Mouse (Mus musculus) skeletal muscle tissue, adult 2 months (tissue): ENCODE measurements around the gene Notch2.
A peak's percentile ranks its signal among the peaks of the same experiment; 100 is the strongest.
"Not testable (repeated sequence)": the region's sequence is repeated elsewhere in the genome, so short reads cannot be mapped to it uniquely, and the experiment has no call there.

ENCODE experiments used
- DNase-seq: peaks from one replicate; pipeline ENCODE4 v3.0.0-alpha.2; 2012; ENCODE audit warnings: low read depth, low spot score

The Notch2 gene

DNA sequence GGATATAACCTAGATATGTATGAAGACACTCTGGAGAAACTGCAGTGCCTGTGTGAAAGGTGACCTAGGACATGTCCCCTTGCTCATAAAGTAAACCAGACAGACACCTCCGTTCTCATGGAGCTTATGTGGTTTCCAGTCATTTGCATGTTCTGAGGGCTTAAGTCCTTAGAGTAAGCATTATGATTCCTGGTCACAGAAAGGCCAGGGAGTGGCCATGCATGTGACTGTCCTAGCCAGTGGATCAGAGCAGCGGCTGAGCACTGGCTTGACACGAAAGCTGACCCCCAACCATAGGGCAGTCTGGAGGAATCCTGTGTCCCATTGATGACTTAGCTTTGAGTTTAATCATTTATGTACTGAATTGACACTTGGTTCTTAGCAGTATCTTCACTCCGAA lies 14.7 kb downstream of the Notch2 start:
- DNase-seq = no peak

DNA sequence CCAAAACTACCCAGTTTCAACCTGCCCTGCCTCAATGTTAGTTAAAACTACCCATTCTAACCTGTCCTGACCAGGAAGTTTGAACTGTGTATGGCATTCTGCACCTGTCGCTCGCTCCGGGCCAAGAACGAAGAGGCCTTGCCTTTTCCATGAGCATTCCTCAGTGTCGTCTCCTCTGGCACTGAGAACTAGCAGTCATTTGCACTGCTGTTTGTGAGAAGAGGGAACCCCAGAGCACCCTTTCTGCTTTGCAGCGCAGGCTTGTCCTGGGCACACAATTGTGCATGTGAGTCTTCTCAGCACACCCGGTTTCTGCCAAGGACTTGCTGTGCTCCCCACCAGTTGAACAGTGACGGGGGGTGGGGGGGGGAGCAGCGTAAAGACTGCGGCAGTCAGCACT lies 15.6 kb downstream of the Notch2 start:
- no peak for DNase-seq

DNA sequence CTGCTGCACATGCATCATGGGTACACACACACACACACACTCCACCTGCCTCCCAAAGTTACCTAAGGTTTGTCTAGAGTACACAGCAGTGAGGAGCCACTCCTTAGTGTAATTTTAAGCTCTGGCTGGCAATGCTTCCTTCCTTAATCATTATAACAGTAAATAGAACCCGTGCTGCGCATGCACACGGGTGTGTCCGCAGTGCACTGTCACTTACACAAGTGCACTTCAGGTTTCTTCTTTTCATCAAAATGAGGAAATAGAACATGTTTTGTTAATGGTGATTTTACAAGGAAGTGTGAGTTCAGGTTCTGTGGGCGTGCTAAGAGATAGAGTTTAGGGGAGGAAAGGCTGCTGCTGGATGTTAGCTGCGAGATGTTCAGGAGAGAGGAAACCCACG lies 17.8 kb downstream of the Notch2 start:
- no peak for DNase-seq

DNA sequence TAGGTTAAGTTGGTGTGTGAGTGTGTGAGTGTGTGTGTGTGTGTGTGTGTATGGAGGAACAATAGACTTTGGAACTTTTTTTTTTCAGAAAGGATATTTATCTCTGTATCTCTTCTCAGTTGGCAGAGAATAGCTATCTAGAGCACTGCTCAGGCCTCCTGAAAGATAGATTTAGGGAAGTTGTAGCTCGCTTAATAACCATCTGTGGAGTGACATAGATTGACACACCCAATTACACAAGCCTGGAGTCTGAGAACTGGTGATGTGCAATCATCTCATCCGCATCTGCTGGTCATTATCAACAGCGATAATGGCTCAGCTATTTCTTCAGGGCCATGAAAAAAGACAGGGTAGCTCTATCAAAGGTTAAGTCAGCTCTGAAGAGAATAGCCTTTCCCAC lies 18.9 kb downstream of the Notch2 start:
- DNase-seq = no peak

DNA sequence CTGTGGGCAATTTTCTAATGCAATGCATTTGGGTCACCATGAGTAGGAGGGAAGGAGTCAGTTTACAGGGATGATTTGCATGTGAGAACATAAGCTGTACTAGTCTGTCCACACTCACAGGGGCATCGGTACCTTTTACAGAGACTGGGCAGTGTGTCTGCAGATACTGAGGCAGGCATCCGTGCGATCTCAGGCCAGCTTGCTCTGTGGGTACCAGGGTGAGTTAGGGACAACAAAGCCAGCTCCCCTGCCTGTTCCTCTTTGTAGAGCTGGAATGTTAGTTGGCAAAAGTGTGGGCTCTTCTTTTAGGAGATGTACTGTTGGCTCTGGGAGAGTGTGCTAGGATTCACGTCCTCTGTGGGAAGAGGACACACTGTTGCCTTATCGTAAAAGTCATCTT lies 19.6 kb downstream of the Notch2 start:
- DNase-seq = no peak

DNA sequence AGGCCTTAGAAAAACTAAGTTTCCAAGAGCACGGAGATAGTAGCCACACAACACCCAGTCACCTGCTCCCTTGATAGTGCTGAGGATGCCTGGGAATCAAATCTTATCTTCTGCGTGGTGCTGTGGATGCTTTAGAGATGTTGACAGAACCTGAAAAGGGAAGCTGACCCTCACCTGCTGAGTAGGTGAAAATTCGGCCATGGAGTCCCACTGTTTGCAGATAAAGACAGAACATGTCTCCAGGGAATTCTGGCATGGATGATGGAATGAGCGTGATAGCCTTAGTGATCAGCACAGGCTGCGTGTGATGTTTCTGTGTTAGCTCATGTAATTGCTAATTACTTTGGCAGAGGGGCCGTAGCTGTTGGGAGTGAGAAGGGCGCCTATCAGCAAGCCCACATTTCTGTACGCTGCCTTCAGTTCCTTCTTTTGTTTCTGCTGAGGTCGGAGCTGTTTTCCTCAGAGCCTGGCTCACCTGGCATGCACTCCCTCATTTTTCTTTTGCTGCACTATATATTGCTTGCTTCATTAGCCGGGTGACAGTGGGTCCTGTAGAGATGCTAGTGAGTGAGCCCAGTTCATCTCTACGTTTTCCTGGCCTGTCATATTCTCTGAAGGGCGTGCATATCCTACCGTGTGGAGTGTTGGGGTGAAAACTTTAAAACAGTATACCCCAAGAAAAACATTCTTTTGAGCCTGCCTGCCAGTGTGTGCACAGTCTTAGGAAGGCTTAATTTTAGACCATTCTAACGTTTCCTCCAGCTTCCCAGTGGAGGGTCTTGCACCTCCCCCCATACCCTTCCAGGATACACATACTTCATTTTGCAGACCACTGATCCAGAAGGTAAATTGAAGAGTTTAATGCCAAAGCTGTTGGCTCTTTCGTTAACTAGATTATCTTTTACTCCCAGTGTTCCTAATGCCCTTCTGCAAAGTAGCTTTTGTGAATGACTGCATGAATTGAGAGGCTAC lies 21.6 kb downstream of the Notch2 start:
- no peak for DNase-seq

DNA sequence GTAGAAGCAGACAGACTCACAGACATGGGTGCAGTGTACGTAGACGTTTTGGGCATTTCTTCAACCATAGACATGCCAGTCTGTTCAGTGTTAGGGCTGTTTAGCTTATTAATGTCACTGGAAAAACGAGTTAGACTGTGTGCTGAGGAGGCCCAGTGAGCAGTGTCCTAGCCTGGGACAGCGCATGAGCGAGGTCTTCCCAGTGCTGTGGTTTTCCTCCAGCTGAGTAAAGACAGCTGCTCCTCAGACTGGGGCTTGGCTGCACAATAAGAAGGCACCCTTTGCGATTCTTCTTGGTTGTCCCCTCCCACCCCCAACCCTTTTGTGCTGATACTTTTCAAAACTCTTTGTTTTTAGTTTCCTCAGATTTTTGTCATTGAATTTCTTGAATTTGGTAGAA lies 22.8 kb downstream of the Notch2 start:
- no peak for DNase-seq

DNA sequence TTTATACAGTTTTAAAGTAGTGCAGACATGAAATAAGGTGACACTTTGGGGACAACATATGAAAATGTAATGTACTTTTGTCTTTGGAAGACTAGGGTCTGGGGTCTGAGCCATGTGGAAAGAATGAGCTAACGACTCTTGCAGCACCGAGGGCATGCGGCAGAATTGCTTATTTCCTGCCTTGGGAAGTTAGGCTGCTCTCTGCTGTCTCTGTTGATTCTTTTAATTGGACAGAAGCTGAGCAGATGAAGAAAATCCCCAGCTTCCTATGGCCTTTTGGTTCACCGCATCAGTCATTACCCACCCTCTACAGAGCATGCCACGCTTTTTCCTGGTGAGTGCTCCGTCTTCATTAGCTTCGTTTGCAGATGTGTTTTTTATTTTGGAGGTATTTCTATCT lies 23.8 kb downstream of the Notch2 start:
- no peak for DNase-seq

DNA sequence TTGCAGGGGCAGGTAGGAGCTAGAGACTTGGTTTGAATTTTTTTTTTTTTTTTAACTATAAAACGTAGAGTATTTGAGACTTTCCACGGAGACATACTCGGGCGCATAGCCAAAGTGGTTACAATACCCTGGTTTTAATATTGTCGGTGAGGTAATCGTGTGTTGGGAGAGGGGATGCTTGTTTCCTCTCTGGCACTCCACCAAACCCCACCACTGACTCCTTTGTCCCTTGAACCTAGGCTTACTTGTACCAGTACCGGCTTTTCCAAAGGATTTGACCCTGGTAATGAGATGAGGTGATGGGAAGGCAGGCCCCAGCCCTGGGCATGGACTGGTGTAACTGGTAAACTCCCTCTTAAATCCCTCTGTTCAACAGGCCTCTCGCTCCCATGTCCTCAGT lies 25.3 kb downstream of the Notch2 start:
- no peak for DNase-seq

DNA sequence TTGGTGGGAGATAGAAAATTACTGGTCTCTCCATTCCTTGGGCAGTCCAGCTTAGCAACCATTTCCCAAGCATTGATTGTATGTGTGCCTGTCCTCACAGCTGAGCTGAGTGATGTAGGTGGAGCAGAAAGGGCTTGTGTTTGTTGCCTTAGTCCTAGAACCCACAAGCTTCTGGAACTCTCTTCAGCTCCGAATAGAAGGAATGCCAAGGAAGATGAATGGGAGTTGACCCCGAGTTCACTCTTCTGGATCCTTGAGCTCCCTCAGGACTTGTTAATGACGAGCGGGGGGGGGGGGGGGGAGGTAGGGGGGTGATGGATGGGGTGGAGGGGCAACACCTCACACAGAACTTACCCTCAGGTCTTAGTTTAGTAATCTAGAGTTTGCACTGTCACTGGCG lies 25.9 kb downstream of the Notch2 start:
- DNase-seq = no peak

DNA sequence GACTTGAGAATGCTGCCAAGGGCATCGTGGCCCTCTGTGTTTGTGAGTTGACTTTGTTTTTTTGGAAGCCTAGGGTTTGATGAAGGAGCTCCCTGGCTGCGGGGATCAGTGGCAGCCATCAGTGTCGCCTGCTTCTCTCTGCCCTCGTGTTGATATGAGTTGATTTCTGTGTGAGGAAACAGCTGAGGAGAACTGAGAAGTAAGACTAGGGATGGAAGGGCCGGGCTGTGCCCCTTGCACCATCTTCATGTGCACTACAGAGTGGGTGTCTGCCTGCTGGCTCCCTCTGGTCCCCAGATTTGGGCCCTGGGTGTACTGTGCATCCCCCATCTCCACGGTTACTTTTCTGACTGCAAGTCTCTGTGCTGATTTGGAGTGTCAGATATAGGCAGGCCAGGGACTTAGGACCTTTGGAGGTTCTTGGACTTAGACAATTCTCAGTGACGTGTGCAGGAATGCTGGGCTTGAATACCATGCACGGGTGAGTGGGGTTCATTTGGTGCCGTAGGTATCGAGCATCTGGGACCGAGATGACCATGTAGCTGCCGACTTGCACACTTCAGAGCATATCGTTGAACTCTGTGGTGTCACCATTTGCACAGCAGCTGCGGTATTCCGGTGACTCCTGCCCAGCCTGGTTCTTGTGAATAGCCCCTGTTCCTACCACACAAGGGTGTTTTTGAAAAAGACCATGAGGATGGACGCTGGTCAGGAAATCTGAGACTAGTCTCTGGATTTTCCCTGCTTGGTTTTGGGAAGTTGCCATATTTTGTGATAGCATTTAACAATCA lies 26.5 kb downstream of the Notch2 start:
- no peak for DNase-seq

DNA sequence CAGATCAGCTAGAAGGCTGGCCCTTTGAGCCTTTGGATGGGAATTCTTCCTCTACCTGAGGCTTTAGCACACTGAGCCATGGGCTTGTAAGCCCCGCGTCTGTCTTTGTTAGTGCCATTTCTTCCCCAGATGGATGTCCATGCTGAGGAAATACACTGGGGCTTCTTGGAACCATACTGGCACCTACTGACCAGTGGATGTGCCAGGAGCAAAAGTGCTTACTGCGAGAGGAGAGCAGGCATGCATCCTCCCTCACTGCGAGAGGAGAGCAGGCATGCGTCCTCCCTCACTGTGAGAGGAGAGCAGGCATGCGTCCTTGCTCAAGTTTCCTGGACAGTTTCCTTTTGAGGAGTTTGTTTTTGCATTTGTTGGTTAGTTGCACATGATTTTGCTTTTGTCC lies 27.5 kb downstream of the Notch2 start:
- no peak for DNase-seq

DNA sequence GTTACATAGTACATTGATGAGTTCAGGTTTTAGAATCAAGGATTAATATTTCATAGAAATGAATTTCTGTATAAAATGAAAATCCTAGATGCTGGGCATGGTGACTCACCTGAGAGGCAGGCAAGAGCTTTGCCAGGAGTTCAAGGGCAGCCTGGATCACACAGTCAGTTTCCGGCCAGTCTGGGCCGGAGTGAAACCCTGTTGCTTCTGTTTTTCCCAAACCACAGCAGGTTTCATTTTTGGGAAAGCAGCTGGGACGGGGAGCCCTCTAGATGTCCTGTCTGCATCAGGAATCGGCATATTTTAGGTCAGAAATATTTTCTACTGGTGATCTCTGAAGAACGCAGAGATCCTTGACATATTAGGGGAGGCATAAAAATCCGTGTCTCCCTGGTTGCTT lies 29.0 kb downstream of the Notch2 start:
- DNase-seq = no peak

DNA sequence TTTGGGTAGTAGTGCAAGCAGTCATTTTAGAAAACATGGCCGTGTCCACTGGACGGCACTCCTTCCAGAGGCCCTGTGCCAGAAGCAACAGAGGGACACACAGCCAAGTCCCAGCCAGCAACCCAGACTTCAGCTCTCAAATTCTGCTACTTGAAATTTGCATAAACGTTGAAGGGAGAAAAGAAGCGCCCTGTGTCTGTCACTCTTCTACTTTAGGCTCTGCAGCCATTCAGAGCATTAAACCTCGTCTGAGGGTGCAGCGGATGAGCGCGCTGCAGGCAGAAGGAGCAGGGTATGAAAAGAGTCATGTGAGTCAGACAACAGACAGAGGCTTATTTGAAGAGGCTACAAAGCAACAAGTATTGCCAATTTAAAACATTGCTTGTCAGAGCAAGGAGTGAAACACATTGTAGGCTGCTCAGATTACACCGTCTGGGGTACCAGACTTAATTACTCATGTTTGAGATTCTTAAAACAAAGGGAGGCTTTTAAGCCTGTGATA lies 29.7 kb downstream of the Notch2 start:
- peak; percentile 65 for DNase-seq

DNA sequence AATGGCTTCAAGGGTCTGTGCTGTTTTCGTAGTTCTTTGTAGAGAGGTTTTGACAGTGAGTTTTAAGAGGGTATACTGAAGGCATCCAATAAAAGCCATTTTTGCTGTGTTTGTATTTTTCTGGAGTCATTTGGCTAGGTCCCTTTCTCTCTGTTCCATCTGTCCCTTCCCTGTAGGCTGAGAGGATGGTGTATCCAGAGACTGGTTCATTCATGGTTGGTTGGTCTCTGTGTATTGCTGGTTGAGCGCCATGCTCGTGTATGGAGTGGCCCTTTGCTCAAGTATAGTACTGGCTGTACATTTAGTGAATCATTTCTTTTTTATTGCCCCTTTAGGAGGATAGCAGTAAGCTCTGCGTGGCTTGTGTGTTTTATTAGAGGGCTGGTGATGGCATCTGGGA lies 30.3 kb downstream of the Notch2 start:
- no peak for DNase-seq

DNA sequence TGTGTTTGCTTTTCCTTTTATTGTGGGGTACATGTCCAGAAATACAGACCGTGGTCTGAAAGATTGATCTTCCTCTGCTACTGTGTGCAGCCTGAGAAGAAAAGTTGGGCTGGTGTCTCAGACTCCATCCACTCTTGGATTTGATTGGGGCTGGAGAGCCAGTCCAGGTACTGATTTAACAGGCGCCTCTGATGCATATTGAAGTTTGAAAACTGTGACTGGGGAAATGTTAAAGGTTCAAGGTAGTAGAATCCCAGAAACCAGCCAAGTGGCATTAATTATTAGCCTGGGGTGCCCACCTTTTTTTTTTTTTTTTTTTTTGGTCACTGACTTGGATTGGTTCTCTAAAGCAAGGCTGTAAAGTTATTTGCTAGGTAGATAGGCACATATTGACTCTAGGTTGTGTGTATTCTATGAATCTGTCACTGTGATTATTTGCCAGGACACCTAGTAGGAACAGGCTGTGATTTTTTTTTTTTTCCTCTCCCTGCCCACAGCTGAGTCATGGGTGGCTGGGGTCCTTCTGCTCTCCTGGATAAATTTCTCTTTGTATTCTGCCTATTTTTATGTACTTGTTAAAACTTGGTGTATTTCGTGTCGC lies 31.5 kb downstream of the Notch2 start:
- DNase-seq = no peak

DNA sequence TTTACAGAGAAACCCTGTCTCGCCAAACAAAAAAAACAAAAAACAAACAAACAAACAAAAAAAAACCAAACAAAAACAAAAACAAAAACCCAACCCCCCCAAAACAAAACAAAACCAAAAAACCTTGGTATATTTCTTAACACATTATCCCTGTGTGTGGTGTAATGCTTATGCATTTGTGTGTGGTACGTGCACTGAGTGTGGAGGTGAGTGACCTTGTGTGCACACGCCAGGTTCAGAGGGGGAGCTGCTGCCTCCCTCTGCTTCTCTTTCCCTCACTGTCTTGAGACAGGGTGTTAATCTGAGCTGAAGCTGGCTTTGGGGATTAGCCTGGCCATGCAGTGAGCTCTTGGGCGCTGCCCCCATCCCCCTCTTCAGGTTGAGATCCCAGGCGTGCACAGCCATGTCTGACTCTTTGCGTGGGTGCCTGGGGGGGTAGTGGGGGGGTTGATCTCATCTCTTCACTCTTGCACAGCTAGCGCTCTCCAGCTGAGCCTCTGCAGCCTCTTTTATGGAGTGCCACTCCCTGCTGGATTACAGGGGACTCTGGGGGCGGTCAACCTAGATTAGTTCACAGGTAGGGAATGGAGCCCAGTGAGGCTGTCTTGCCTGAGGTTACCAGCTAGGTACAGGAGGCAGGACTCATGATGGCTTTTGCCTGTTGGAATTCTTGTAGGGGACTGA lies 32.3 kb downstream of the Notch2 start:
- no peak for DNase-seq

DNA sequence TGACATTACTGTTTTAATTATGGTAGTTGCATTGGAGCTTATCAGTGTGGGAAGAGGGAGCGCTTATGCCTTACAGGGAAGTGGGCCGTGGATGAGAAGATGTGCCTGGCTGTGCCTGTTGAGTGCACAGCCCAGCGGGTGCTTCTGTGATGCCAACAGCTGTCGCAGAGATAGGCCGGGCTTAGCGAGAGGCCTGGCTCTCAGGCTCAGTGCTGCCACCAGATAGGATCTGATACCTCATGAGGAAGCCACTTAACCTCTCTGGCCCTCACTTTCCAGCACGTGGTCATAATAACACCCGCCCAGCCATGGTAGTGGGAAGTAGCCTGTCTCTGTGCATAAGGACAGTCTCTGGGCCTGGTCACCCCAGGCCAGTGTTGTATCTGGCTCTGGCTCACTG lies 33.0 kb downstream of the Notch2 start:
- no peak for DNase-seq

DNA sequence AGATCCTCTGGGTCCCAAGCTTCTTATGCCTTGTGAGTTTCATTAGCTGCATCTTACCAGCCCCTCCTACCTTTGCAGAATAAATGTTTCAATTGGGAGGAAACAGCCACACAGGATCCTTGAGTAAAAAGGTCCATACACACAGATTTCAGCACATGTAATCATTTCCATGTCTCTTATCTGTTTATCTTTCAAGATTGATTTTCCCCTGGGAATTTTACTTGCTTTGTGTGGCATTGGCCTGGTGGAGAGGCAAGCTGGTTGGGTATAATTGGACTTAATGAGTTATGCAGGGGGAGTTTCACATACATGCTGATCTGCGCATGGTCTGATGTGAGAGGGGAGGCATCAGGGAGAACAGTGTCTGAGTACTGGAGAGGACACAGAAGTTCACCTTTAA lies 36.3 kb downstream of the Notch2 start:
- no peak for DNase-seq

DNA sequence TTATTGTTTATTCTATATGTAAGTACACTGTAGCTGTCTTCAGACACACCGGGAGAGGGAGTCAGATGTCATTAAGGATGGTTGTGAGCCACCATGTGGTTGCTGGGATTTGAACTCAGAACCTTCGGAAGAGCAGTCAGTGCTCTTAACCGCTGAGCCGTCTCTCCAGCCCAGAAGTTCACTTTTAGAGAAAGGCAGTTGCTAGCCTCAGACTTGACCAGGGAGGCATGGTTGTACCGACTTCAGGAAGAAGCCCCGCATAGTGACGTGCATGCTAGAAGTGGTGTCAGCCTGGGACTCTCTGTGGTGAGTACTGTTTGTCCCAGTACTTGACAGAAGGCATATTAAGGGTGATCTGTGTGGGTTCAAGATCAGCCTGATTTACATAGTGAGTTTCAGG lies 36.8 kb downstream of the Notch2 start:
- DNase-seq = not testable (repeated sequence)

DNA sequence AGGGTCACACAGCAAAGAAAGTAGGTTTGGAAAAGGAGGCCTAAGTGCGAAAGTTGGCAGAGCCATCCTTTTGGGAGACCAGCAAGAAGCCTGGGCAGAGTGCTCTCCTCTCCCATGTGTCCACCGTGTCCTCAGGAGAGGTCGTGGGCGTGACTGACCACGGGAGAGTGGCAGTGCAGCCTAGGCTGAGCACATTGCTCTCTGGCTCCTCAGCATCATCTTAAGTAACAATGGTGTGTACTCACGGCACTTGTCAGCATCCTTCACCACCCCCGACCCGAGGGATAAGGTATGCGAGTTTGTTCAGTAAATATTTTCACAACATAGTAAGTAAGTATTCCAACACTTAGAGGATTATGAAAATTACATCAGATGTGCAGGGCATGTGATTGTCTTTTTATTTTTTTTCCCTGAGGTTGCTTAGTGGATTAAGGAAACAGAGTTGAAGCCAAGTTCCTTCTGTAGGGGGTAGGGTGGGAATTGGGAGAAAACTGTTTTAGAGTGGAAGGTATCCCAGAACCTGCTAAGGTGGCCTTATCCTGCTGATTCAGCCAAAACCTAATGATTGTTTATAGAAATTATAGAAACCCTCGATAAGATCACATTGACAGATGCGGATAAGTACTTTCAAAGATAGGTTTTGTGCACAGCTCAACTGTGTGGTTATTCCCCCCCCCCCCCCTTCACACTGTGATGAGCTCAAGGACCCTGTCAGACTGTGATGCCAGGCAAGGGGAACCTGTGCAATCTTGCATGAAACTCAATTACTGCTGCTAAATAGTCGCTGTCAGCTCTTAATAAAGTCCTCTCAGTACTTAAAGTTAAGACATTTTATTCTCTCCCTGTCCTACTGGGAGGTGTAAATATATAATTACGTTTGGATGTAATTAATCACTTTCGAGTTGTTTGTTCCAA lies 37.4 kb downstream of the Notch2 start:
- DNase-seq = no peak
